Mouse (Mus musculus) frontal cortex, postnatal 36 days (tissue): ENCODE measurements at regions not wholly inside any gene's neighbourhood (a gene's known extent, or its start where the extent isn't known, plus 50 kb on each side); places are given as distances from the start of the nearest gene placed in this dataset.

ENCODE experiments used
- DNase-seq, 2 experiments: peaks; one replicate each; pipeline ENCODE4 v3.0.0; 2022; ENCODE audit warnings: low spot score in 2 of 2

DNA sequence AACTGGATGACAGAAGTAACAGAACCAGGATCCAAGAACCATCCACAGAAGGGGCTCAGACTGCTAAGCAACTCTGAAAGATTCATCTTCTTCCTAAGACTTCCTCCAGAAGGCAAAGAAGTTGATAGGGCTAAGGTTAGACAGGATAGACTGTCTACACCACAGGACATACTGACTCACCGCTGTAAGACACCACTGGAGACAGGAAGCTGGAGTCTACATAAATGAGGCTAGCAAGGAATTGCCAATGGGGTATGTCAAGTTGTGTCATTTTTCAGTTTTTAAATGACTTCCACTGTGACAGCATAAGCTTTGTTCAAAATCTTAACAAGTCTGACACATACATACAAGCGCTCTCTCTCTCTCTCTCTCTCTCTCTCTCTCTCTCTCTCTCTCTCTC is 645.4 kb upstream of the Gm10131 start:
- DNase-seq, result no peak

DNA sequence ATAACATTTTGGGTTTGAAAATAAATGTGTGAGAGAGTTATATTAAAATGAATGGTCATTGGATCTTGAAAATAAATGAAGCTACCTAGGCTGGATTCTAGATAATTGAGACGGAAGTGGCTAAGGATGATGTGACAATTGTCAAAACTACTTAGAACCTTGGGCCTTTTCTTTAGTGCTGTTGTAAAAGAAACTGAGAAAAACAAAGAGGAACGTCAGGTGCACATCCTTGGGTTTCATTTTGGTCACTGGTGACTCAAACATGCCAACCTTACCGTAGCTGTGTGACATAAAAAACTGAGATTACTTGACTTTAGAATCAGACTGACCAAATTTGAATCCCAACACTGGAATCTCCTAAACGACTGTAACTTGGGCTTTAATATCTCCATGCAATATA is 644.6 kb upstream of the Gm10131 start:
- DNase-seq, result no peak

DNA sequence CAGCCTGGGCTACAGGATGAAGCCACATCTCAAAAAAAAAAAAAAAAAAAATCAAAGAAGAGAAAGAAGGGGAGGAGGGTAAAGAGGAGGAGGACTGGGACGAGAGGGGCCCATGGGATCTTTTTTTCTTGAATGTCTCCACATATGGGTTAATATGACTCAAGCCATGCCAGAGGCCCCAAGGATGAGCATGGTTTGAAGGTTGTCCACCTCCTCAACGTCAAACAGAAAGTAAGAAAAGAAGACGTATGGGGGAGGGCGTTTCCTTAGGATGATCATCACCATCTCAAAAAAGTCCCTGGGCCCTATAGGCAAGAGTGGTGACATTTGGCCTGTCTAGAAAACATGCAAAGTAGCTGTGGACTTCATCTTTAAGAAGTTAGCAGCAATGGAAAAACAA is 643.9 kb upstream of the Gm10131 start:
- no peak for DNase-seq

DNA sequence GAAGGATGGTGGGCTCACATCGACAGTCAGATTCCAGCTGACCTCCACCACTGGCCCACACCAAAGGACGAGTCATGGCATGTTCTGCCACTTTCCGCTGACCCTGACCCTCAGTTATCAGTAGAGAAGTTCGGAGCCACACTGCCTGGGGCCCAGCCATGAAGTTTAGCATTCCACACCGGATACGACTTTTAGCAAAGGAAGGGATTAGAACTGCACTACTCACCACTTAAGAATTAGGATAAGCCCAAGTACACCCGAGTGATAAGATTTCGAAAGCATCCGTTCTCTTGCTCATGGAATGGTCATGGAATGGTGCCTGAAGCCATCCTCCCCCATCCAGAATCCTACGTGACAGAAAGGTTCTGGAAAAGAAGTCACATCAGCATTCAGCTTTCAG is 641.5 kb upstream of the Gm10131 start:
- no peak for DNase-seq

DNA sequence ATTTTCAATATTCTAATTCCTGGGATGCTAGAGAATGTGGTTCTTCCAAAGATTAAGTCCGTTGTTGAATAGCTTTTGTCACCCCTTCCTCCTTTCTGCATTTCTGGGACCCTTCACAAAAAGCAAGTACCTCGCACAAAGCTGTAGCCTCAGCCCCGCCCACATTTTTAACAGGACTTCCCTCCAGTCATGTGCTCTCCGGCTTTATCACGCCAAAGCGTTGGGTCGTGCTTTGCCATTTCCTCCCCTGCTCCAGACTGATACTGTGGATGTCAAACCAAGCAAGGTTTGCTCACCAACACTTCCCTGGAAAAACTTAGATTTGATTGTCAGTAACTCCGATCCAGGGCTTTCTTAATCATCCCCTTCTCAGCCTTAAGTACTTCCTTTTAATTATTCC is 637.0 kb upstream of the Gm10131 start:
- DNase-seq, result no peak

DNA sequence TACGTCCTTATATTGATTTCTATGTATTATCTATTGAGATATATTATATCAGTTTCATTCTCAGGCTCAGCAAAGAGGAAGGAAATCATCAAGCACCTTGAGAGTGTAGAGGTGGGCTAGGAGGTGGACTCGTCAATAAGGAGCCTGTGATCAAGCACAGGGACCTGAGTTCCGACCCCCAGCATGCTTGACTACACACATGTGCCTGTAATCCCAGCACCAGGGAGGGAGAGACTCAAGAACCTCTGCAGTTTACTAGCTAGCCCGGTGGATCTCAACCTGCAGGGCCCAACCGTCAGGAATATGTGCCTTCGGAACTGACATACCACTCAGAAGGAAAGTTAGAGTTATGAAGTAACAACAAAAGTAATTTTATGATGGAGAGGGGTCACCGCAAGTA is 634.2 kb upstream of the Gm10131 start:
- no peak for DNase-seq

DNA sequence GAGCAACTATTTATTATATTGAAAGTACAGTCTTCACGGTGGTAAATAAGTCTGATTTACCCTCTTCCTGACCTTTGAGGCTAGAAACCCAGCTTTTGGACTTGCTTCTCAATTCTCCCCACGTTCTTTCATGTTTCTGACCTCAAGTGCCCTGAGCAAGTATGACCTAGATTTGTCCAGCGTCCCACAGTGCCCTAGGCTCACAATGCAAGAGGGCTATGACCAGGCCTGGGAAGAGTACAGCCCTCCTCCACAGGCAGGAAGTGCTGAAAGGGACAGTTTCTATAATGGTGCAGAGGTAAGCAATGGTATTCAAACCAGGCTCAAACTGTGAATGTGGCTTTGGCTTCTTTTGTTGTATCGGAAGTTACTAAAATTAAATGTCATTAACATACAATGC is 633.1 kb upstream of the Gm10131 start:
- no peak for DNase-seq

DNA sequence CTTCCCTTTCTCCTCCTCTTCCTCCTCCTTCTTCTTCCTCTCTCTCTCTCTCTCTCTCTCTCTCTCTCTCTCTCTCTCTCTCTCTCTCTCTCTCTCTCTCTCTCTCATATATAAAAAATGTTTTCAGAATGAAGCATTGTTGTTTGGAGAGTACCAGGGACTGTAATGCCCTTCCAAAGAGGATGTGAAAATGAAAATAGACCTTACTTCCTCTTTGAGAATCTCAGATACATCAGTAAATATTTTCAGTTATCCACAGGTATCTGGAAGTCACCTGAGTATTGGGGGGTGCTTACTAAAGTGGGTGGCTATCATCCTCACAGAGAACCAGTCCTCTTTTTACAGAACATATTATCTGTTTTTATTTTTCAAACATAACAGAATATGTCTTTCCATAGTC is 632.6 kb upstream of the Gm10131 start:
- no peak for DNase-seq

DNA sequence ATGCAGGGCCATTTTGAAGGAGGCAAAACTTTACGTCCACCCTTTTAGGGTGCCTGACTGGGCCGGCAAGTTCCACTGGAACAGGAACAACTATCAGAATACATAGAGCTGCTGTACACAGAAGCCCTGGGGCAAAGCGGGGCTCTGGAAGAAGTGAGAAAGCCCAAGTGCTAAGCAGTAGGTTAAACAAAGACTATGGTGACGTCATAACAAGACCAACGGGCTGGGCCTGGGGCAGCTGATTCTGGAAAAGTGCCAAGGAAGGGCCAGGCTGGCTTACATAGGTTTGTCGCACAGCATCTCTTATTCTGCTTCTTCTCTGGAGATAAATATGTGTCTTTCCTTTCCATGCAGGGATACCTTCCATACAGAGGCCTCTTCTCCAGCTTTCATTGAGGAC is 631.6 kb upstream of the Gm10131 start:
- no peak for DNase-seq

DNA sequence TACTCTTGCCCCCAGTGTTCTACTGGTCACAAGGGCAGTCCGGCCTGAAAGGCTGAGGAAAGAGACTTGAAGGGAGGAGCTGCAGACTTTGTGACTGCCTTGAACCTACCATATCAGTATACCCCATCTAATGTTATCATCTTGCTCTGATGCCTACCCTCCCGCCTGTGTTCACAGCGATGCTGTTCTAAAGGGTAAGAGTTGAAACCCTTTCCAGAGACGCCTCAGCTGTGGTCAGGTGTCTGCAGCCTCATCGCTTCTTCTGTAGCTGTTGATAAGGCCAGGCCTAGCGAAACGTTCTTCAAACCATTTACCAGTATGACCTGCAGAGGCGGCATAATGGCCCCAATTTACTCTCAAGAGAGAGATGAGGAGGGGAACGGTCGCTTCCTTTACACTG is 629.3 kb upstream of the Gm10131 start:
- no peak for DNase-seq

DNA sequence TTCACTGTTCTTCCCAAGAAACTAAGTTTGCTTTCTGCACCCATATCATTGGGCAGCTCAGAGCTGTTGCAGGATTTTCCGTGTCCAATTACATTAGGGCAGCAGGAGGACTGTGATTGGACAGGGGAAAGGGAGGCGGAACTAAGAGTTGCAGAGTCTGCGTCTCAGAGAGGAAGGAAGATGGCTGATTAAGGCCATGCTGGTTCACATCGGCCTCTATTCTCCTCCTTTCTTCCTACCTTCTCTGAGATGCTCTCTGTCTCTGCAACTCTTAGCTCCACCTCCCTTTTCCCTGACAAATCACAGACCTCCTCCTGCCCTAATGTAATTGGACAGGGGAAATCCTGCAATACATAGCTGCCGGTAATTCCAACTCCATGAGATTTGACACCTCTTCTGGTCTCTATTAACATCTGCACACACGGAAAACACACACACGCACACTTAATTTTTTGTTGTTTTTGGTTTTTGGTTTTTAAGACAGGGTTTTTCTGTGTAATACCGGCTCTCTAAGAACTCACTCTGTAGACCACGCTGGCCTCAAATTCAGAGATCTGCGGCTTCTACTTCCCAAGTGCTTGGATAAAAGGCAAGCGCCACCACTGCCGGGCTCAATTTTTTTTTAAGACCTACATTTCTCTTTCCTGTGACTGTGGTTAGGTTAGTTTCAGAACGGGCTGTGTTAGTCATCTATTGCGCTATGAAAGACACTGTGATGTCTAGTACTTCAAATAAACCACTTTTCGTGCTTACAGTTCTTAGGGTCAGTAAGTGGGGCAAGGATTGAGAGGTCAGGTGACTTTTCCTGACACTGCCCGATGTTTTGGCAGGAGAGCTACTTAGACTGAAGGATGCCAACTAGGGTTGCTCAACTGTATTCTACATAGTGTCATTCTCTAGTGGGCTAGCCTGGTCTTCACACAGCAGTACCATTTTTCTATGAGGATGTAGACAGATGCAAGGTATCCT is 628.6 kb upstream of the Gm10131 start:
- DNase-seq, result no peak

DNA sequence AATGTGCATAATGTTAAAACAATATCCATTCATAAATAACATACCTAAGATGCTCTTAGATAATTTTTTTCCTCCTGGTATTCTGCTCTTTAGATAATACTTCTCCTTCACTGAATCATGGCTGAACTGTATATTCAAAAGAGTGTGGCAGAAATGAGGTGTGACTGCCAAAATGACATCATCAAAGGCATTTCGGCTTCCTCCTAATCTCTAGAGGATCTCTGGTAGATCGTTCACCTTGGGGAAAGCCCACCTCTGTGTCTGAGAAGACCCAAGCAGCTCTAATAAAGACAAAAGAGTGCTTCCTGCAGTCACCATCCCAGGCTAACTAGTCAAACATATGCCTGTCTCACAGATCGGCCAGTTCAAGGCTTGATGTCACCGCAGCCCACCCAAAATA is 624.7 kb upstream of the Gm10131 start:
- DNase-seq, result no peak

DNA sequence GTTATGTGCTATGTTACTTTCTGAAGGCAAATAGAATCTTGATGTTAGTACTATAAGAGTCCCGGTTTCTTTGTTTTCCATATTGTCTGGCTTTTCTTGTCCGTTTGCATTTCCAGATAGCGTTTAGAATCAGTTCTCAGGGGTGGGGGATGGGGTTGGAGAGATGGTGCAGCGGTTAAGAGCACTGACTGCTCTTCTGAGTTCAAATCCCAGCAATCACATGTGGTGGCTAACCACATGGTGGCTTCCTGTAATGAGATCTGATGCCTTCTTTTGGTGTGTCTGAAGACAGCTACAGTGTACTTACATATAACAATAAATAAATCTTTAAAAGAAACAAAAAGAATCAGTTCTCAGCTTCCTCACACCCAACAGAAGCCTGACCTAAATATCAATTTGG is 623.5 kb upstream of the Gm10131 start:
- DNase-seq, result no peak

DNA sequence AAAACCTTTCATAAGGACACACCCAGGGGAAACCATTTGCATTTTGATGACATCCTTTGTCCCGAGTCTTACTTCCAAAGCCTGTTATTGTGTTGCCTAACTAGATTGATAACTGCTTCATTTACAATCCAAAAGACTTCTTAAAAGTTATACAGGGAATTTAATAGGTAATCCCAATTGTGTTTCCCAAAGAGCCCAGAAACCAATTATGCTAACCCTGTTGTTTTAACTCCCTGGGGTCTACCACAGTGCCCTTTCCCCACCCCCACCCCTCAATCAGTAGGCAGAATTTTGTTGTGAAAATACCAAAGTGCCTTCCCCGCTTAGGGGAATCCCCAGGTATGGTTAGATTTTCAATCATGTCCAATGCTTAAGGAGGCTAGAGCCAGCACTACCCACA is 621.3 kb upstream of the Gm10131 start:
- DNase-seq, result no peak

DNA sequence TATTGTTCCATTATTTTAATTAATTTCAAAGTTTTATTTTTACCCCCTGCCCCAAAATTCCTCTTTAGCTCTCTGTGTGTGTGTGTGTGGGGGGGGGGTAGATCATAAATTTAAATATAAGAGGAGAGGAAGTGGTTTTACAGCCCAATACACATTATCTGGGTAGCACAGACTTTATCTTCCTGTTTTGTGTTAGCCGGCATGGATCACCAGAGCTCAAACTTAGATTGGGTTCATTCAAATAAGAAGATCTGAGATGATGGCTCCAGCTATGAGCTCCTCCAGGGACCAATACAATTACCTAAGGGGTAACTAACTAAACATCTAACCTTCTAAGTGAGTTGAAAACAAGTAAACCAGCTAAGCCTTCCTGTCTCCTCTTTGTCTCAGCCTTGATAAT is 620.8 kb upstream of the Gm10131 start:
- no peak for DNase-seq

DNA sequence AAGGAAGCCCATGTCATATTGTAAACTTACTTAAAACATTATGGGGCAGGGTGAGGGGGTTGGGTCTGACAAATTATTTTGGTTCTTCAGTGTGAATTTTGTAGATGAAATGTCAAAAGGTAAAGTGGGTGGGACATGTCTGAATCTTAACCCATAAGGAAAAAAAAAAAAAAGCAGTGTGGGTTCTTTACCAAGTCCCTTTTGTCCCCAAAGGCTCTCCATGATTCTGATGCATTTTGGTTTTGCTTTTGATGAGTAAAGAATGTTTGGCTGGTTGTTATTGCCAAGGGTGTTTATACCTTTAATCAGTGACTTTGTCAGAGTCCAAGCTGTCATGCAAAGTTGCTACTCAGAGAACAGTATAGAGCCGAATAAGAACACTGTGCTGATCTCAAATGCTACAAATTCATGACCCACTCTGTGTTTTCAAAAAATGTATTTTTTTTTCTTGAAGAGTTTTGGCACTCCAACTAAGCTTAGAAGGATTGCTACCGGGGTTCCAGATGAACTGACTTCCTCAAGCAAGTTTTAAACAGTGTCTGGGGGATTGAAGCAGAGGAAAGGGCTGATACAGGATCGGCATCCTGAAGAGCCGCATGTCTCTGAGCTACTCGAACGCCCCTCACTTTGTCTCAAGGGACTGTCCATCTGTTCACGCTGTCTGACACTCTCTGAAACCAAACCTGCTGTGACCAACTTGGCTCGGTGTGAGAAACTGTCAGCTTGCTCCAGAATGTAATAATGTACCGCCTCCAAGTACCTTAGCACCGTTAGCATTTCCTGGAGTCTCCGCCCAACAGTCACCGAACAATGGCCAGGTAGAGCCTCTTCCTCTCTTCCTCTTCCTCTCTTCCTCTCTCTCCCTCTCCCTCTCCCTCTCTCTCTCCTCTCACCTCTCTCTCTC is 619.8 kb upstream of the Gm10131 start:
- no peak for DNase-seq

DNA sequence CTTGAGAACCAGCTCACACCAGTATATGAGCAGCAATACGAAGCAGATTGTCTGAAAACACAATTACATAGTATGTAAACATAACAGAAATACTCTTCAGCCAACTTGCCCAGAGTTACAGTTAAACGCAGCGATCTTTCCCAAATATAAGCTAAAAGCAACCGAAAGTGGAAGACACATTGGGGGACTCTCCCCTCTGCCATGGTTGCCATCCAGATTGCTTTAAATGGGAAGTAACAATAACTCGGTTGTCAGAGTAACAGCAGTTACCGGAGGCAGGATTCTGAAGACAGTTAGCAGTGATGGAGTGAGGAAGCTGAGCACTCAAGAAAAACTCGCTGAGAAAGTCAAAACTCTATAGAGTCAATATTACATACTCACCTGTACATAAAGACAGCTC is 618.0 kb upstream of the Gm10131 start:
- DNase-seq, result no peak

DNA sequence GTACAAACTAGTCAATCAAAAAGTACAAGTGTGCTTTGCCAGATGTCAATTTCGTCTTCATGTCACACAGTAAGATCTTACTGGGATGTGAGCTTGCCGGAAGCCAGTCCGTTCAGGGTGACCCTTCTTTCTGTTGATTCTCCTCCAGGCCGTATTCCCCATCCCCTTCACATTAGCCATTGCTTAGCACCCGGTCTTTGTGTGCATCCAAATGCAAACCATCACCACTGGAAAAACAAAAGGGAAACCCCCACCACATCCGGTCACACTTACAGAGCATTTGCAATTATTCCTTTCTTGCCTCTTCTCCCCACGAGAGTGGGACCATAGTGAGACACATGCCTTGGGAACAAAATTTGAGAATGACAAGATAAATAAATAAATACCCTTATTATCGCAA is 616.2 kb upstream of the Gm10131 start:
- no peak for DNase-seq

DNA sequence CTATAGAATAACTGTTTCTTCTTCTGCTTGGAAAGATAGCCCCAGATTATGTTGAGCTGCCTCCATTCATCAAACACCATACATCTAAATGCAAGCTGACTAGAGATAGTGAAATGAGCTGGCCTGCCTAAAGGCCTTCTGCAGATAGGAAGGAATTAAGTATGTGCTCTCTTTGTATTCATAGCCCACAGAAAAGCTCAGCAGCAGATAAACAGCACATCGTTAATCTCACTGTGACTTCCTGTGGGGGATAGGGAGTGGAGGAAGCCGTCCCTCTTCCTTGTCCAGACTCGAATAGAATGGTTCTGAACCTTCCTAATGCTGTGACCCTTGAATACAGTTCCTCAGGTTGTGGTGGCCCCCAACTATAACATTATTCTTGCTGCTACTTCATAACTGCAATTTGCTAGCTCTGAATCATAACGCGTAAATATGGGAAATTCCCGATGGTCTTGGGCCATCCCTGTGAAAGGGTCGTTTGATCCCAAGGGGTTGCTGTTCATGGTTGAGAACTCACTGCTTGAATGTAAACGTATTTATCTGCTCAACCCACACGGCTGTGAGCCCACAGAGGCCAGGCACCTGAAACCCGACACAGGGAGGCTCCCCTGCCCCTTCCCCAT is 614.7 kb upstream of the Gm10131 start:
- no peak for DNase-seq

DNA sequence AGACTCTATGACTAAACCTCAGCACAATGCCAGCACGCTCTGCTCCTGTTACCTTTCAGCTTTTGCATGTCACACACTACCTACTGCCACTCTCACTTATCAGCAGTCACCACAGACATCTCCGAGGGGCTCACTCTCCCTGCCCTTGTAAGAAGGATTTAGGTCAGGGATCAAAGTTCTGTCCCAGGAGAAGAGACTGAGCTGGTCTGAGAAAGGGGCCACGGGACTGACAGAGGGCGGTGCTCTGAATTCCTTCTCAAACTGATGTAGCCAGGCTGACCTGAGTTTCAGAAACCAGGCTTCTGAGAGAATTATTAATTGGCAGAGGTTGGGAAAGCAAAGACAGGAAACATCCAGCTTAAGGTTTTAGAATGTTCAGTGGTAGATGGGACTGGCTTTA is 614.0 kb upstream of the Gm10131 start:
- no peak for DNase-seq

DNA sequence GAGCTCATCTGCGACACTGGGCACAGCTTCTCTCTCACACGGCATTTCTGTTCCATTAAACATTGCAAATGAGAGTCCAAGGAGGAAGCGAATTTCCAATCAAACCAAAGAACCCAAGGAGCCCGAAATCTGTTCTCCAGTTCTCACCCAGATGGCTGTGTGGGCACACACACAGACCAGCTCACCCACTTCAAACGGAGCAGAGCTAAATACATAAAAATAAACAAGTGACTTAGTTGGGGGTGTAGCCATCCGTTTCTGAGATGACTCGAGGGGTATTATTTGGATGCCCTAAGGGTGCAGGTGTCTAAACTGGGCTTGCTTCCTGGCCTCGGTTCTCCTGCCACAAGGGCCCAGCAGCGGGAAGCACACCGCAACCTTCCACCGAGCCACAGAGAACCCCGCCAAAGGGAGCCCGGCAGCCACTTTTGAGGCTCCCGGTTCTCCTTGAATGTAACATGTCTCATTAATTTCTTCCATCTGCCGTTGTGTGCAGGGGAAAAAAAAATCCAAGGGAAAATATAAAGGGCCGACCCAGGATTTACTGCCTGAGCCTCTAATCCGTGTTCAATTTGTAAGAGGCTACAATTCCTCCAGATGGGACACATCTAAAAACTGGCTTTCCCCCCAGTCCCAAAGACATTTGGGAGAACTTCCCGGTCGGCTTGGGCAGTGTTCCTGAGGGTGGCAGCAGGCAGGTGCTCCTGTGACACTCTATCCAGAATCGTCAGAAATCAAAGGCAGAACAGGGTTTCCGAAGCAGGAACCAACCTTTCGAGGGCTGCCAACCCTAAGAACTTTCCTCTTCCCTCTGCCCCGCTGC is 598.6 kb upstream of the Gm10131 start:
- DNase-seq, result peak; percentile 52 to 75

DNA sequence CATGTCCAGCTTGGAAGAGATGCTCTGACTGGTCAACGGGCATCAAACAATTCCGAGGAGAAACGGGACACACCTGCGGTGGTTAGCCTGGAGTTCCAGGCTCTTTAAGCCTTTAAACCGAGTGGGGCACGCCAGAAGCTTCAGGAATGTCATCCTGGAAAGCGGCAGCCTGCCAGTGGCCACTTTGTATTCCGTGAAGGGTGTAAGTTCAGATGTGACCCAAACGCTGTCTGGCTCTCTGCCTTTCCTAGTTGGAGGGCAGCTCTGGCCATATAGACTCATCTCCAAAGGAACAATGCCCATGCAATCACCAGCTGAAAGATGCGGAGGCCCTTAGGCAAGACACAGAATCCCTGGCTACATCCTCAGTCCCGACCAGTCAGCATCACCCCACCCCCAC is 597.8 kb upstream of the Gm10131 start:
- DNase-seq, result no peak
